Mouse (Mus musculus) heart, embryonic 16.5 days (tissue): ENCODE measurements at regions not wholly inside any gene's neighbourhood (a gene's known extent, or its start where the extent isn't known, plus 50 kb on each side); places are given as distances from the start of the nearest gene placed in this dataset.

Experiments
- ATAC-seq: fragments of 200-750 bp; cut with Nextera tagmentation; replicated peaks from 2 replicates; pipeline ENCODE4 v1.8.0; 2017; ENCODE audit warnings: moderate number of reproducible peaks; ENCODE audit not compliant: insufficient read depth, low FRiP score; ENCODE audit errors: extremely low read depth
- H3K27ac ChIP-seq: fragments of 300-500 bp; sonication (generic); 2 replicates; pipeline ENCODE4 v1.5.1; 2014; ENCODE audit warnings: mild to moderate bottlenecking, low read length, control low read depth, moderate library complexity
- H3K27me3 ChIP-seq: fragments of 300-500 bp; sonication (generic); 2 replicates; pipeline ENCODE4 v1.6.1; 2014; ENCODE audit warnings: low read length, mixed read lengths; ENCODE audit not compliant: control insufficient read depth, insufficient read depth
- H3K36me3 ChIP-seq: fragments of 300-500 bp; sonication (generic); 2 replicates; pipeline ENCODE4 v1.6.1; 2014; ENCODE audit not compliant: control insufficient read depth, insufficient read depth
- H3K4me1 ChIP-seq: fragments of 300-500 bp; sonication (generic); 2 replicates; pipeline ENCODE4 v1.6.1; 2014; ENCODE audit warnings: low read length, mixed read lengths; ENCODE audit not compliant: control insufficient read depth, insufficient read depth
- H3K4me2 ChIP-seq: fragments of 300-500 bp; sonication (generic); 2 replicates; pipeline ENCODE4 v1.6.1; 2014; ENCODE audit warnings: low read depth, mild to moderate bottlenecking, control low read depth, low read length
- H3K4me3 ChIP-seq: fragments of 300-500 bp; sonication (generic); 2 replicates; pipeline ENCODE4 v1.5.1; 2014; ENCODE audit warnings: mild to moderate bottlenecking, control low read depth, low read length
- H3K9ac ChIP-seq: fragments of 300-500 bp; sonication (generic); 2 replicates; pipeline ENCODE4 v1.6.1; 2014; ENCODE audit warnings: low read length, control low read depth
- H3K9me3 ChIP-seq: fragments of 300-500 bp; sonication (generic); replicated peaks from 2 replicates; pipeline ENCODE4 v1.6.1; 2016; ENCODE audit warnings: low read length; ENCODE audit not compliant: control insufficient read depth
- WGBS: fragments of 180-500 bp; shearing (Covaris S2); extraction: QIAGEN DNeasy Blood & Tissue Kit; methylation state at CpG from one replicate; pipeline ENCODE4 v1.1.7; 2014; 5-methylcytosine and 5-hydroxymethylcytosine counted together

DNA sequence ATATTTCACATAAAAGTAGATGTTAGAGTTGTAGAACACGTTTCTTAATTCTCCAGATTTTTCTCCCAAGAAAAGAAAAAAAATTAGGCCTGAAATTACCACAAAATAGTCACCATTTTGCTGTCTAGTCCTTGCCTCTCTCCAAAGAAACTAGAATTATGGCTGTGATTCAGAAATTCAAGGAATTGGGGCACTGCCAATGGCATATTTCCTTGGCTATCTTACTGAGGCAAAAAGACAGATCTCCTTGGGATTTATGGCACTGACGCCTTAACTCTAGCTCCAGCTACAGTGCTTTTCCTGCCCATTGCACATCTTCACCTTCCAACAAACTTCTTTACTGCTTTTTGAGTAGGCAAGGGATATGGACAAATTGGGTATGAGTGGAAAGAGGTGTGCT is 336.3 kb upstream of the Slc24a2 start:
- H3K36me3 ChIP-seq: no peaks in the 10 kb centered on the region
- H3K4me2 ChIP-seq: no peak overlapping the region
- H3K4me3 ChIP-seq: no peak overlapping the region
- 78% methylated on average over 2 of the region's 2 CpGs for WGBS
- H3K27me3 ChIP-seq: no peaks in the 10 kb centered on the region
- H3K27ac ChIP-seq: no peak overlapping the region
- no peaks in the 10 kb centered on the region for H3K9me3 ChIP-seq
- no peak overlapping the region for H3K9ac ChIP-seq
- no peaks in the 10 kb centered on the region for H3K4me1 ChIP-seq
- no peak for ATAC-seq

DNA sequence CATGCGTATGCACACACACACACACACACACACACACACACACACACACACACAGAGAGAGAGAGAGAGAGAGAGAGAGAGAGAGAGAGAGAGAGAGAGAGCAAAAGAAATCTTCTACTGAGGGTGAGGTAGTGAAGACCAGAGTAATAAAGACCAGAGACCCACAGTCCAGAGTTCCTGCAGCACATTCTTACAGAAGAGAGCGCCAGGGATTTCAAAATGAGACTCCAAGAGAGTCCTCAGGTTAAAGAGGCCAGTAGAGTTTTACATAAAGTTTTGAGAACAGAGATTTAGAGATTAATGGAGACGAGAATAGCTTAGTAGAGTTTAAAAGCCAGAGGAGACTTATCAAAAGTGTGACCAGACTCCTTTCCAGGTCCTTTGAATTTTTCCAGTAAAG is 324.6 kb upstream of the Slc24a2 start:
- H3K4me3 ChIP-seq: no peak overlapping the region
- ATAC-seq: no peak

More for the DNA sequence above, 324.6 kb upstream of the Slc24a2 start:
- WGBS: 67% methylated on average over 3 of the region's 3 CpGs
- Histone ChIP-seq H3K27ac (no peak overlapping the region), H3K9me3 (peaks cover 5% of the 10 kb centered on the region), H3K4me1 (no peaks in the 10 kb centered on the region), H3K4me2 (no peak overlapping the region), H3K9ac (no peak overlapping the region), H3K27me3 (no peaks in the 10 kb centered on the region), H3K36me3 (no peaks in the 10 kb centered on the region)
